Mouse (Mus musculus): ENCODE results near the gene Mthfsd.

GRCm38 (mm10) chr8:121086004-121086900 is 21.9 kb downstream of the Mthfsd start:
- TF ChIP-seq CTCF (IDR thresholded peaks at IDR 0.05; ENCODE audit: borderline replicate concordance, insufficient read depth, low read length) (no peak), POLR2A (IDR thresholded peaks at IDR 0.05; ENCODE audit: low read depth, low read length) (no peak)
